Mouse (Mus musculus): Measurements from ENCODE around the gene 4933428G20Rik. TPM values are rescaled to one million over a fixed set of nuclear protein-coding genes. Genes with fewer than 3 reads are reported as not detected.
A peak's percentile ranks its signal among the peaks of the same experiment; 100 is the strongest.

Gene 4933428G20Rik
- polyA plus RNA-seq (2015; fragmentation: Nextera tagmentation; extraction: Ambion mirVana) = 1.3 and 1.6 TPM in 2 replicates

DNA sequence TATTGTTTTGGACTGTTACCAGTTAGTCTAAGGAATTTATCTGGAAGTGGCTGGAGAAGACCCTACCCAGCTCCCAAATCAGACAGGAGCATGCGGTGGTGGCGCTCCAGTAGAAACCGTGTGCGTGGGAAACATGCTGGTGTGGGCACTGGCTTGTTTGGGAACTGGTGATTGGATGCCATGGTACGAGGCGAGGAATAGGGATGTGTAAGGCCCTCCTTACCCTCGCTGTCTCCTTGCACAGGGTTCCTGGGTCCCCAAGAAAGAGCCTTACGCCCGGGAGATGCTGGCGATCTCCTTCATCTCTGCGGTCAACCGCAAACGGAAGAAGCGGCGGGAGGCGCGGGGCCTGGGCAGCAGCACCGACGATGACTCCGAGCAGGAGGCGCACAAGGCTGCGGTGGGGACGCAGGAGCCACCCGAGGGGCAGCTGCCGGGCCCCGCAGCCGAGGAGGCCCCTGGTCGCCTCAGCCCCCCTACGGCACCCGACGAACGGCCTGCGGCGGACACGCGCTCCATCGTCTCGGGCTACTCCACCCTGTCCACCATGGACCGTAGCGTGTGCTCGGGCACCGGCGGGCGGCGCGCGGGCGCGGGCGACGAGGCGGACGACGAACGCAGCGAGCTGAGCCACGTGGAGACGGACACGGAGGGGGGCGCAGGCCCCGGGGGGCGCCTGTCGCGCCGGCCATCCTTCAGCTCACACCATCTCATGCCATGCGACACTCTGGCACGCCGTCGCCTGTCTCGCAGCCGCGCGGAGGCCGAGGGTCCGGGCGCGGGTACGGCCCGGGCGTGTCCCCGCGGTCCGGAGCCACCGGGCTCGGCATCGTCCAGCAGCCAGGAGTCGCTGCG lies at the start of gene 4933428G20Rik:
Gene 4933428G20Rik, minus strand, starts transcription at position 476 of the 855 bp plus-strand sequence.
- 8% methylated on average over 80 of the region's 88 CpGs for WGBS
- peaks cover 13% of the 10 kb centered on the region for H3K4me1 ChIP-seq
- ATAC-seq (replicated peaks) = peak; percentile 46
- peak within 1 kb of the TSS; percentile 50 for H3K4me2 ChIP-seq
- H3K36me3 ChIP-seq (replicated peaks) = no peaks in the 10 kb centered on the region
- peak within 1 kb of the TSS; percentile 28 for H3K4me3 ChIP-seq
- H3K27ac ChIP-seq = no peak within 1 kb of the TSS
- peak within 1 kb of the TSS; percentile 16; the same call in 1 of the 2 replicates for H3K9ac ChIP-seq
- H3K9me3 ChIP-seq = no peaks in the 10 kb centered on the region
- peaks cover 33% of the 10 kb centered on the region for H3K27me3 ChIP-seq (replicated peaks)

DNA sequence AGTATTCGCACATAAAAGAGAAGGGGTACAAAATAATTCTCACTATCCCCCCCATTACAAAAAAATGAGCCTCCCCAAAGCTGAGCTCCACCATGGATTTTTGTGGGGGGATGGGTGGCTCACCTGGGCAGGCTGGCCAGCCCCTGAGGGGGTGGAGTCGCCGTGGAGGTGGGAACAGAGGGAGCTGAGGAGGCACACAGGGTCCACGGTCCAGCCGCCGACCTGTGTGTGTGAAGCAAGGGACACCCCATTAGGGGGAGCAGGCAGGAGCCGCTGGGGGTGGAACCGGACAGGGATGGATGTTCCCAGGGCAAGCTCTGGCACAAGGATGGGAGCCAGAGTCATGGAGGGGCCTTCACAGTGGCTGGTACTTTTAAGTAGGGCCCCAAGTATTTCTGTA lies 48.6 kb upstream of the 4933428G20Rik start:
- Histone ChIP-seq H3K27me3 (replicated peaks) (peaks cover 5% of the 10 kb centered on the region; the same call in 1 of the 2 replicates), H3K4me1 (peaks cover 46% of the 10 kb centered on the region), H3K9me3 (no peaks in the 10 kb centered on the region), H3K36me3 (replicated peaks) (no peaks in the 10 kb centered on the region), H3K4me2 (no peak overlapping the region), H3K4me3 (no peak overlapping the region), H3K27ac (no peak overlapping the region), H3K9ac (no peak overlapping the region)
- no peak for ATAC-seq (replicated peaks)
- 55% methylated on average over 8 of the region's 8 CpGs for WGBS

DNA sequence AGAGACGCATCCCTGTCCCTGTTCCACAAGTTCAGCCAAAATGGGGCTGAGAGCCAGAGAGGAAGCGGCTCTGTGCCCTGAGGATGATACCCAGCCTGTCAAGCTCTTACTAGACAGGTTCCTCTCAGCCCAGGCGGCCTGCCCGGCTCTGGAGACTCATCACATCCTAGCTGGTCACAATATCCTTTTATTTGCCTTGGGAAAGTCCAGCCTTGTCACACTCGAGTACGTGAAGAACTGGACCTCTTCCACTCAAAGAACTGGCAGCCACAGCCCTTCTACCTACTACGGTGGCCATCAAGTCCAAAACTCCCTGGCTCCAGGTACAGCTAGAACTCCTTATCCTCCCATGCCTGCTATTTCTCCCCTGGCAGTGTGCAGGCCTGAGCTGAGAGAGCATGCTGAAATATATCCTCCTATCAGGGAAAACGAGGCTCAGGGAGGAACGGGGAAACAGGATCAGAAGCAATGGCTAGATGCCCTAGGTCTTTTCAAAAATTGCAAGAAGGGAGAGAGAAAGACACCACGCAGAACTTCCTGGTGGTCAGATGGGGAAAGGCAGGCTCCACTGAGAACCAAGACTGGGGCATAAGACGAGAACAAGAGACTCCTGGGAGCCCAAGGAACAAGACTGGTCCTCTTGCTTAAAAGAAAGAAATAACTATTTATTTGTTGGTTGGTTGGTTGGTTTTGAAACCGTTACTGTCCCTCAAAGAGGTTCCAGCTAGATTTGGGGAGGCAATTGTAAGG lies 48.0 kb upstream of the 4933428G20Rik start:
- no peak overlapping the region for H3K9ac ChIP-seq
- H3K36me3 ChIP-seq (replicated peaks) = no peaks in the 10 kb centered on the region
- H3K4me1 ChIP-seq = peaks cover 45% of the 10 kb centered on the region
- H3K4me2 ChIP-seq = no peak overlapping the region
- 66% methylated on average over 12 of the region's 12 CpGs for WGBS
- no peak for ATAC-seq (replicated peaks)
- no peak overlapping the region for H3K27ac ChIP-seq
- H3K27me3 ChIP-seq (replicated peaks) = peaks cover 5% of the 10 kb centered on the region; the same call in 1 of the 2 replicates
- no peaks in the 10 kb centered on the region for H3K9me3 ChIP-seq
- H3K4me3 ChIP-seq = no peak overlapping the region

DNA sequence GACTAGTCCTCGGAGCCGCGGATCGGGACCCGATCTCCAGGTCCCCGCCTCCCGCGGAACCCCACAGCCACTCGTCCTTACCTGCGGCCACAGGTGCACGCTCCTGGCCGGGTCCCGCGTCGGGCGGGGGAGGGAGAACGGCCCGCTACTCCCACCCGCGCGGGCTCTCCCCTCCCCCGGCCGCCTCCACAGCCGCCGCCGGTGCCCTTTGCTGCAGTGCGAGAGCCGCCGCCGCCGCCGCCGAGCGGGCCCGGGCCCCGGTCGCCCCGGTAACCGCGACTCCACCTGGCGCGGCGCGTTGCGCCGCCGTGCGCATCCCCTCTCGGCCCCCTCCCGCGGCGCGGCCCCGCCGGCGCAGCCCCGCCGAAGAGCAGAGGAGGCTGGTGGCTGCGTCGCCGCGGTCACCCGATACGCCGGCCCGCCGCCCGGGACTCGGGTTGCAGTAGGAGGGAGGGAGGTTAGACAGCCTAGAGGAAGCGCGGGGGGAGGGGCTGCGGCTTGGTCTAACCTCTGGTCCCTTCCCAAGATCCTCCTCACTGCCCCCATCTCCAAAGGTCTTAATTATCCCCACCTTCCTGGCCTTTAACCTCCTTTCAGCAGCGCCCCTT lies 46.8 kb upstream of the 4933428G20Rik start:
- peaks cover 44% of the 10 kb centered on the region for H3K4me1 ChIP-seq
- 2% methylated on average over 39 of the region's 73 CpGs for WGBS
- peaks cover 5% of the 10 kb centered on the region; the same call in 1 of the 2 replicates for H3K27me3 ChIP-seq (replicated peaks)
- H3K27ac ChIP-seq = no peak overlapping the region
- peak overlapping the region; percentile 37 for H3K9ac ChIP-seq
- peak overlapping the region; percentile 39 for H3K4me3 ChIP-seq
- no peaks in the 10 kb centered on the region for H3K9me3 ChIP-seq
- ATAC-seq (replicated peaks) = peak; percentile 38
- no peaks in the 10 kb centered on the region for H3K36me3 ChIP-seq (replicated peaks)
- H3K4me2 ChIP-seq = peak overlapping the region; percentile 73

DNA sequence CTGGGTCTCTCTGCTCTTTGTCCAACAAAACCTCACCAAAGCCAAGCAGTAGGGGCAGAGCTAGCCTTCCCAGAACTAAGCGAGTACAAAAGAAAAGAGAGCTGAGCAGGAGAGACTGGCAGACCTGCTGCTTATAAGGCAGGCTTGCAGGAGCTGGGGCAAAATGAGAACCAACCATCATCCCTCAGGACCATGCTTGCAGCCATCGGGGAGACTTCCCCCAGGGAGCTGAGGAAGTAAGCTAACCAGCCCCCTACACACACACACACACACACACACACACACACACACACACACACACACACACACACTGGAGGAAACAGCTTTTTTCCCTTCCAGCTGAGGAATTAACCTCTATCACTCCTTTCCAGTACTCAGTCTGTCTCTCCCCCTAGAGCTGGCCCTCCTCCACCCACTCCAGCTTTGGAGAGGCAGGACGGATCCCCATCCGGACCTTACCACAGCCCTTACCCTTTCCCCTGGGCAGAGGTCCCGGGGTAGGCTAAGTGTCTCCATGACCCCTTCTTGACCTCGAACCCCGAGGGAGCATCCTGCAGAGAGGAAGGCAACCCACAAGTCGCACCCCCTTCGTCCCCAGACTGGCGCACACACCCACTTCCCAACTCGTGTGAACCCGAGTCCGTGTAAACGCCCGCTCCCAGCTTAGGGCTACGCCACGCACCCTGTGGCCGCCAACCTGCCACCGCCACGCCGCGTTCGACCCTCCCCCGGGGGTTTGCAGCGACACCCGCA lies 45.8 kb upstream of the 4933428G20Rik start:
- WGBS = 6% methylated on average over 26 of the region's 26 CpGs
- H3K4me3 ChIP-seq = peak overlapping the region; percentile 39
- H3K27ac ChIP-seq = no peak overlapping the region
- H3K9ac ChIP-seq = 0 out of 2 replicates have a peak overlapping the region, but pooled peaks have one; percentile 15
- no peak for ATAC-seq (replicated peaks)
- peaks cover 38% of the 10 kb centered on the region for H3K4me1 ChIP-seq
- H3K9me3 ChIP-seq = no peaks in the 10 kb centered on the region
- H3K27me3 ChIP-seq (replicated peaks) = no peaks in the 10 kb centered on the region; the same call in 1 of the 2 replicates
- no peaks in the 10 kb centered on the region for H3K36me3 ChIP-seq (replicated peaks)
- peak overlapping the region; percentile 73 for H3K4me2 ChIP-seq

DNA sequence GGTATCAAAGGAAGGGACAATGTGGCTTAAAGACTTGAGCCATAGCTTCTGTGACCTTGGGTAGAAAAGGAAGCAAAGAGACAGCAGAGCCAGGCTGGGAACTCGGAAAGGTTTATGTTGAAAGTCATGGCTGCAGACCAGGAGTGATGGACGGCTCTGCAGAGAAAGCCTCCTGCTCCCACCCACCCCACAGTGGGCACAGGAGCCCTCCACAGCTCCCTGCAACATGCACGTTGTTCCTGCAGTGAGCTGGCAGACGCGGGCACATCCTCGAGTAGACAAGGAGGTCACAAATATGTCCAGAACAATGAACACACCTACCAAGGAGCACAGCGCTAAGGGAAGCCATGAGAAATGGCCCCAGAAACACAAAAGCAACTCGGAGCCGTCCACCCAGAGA lies 43.7 kb upstream of the 4933428G20Rik start:
- H3K27me3 ChIP-seq (replicated peaks) = no peaks in the 10 kb centered on the region; the same call in 1 of the 2 replicates
- WGBS = 83% methylated on average over 9 of the region's 9 CpGs
- no peaks in the 10 kb centered on the region for H3K36me3 ChIP-seq (replicated peaks)
- no peak overlapping the region; the same call in 1 of the 2 replicates for H3K27ac ChIP-seq
- no peak for ATAC-seq (replicated peaks)
- H3K9me3 ChIP-seq = no peaks in the 10 kb centered on the region
- H3K9ac ChIP-seq = no peak overlapping the region
- no peak overlapping the region for H3K4me2 ChIP-seq
- H3K4me3 ChIP-seq = no peak overlapping the region
- peaks cover 51% of the 10 kb centered on the region for H3K4me1 ChIP-seq

DNA sequence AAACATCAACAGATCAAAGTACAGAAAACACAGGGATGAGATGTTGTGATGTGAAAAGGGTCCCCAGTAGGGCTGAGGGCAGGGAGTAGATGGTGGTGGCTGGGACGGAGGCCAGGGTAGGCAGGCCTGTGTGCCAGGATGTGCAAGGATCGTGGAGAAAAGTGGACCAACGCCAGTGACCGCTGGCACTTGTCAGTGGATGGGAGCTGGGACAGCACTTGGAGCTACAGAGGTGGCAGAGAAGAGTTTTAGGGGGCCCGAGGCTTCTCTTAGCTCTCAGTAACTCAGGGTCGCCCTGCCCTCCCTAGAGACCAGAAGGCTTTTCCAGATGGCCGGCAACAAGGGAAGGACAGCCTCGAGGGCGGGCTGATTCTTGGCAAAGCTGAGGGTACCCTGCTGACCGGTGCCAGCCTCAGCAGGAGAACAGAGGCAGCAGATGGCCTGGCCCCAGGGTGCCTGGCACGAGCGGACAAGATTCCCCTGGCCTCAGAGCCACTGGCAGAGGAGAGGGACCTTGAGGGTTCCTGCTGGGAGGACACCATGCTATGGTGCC lies 43.1 kb upstream of the 4933428G20Rik start:
- Histone ChIP-seq H3K9me3 (no peaks in the 10 kb centered on the region), H3K36me3 (replicated peaks) (no peaks in the 10 kb centered on the region), H3K9ac (no peak overlapping the region), H3K4me3 (no peak overlapping the region), H3K27me3 (replicated peaks) (no peaks in the 10 kb centered on the region; the same call in 1 of the 2 replicates), H3K4me1 (peaks cover 51% of the 10 kb centered on the region), H3K27ac (peak overlapping the region; percentile 10; the same call in 1 of the 2 replicates), H3K4me2 (no peak overlapping the region)
- ATAC-seq (replicated peaks) = no peak
- 48% methylated on average over 12 of the region's 12 CpGs for WGBS

DNA sequence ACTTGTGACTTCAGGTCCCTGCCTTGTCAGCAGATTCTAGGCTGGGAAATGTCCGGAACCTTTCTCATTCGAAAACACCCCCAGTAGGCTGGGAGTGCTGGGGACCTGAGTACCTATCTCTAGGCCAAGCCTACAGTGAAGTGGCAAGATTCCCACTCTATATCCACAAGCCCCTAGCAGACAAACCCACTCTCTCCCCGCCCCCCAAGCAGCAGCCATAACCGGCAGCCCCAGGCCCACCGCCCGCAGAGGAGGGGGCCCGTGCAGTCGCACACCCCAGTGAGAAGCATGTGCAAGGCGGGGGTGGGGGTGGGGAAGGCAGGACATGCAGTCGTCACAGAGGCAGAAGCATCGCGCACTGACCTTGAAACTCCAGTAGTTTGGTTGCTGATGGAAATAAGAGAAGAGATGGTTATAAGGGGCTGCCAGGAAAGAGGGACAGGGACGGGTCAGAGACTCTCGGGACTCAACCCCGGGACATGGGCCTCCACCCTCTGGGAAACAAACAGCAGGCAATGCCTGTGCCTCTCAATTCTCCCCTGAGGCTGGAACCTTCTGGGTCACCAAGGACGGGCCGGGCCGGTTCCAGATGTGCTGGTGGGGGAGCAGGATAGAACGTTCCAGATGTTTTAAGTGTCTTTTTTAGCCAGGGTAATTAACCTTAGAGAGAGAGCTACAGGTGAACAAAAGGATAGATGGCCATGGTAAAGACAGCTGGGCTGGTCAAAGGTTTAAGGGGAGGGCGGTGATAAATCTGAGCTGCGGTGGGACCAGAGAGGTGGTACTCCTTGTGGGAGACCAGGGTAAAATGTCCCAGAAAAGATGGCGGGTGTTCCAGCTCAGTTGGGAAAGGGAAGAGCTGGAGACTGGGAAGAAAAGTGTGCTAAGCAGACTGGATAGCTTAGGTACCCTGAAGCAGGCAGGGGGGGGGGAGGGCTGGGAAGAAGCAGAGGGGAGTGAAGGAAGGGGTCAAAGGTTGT lies 42.3 kb upstream of the 4933428G20Rik start:
- Histone ChIP-seq H3K27me3 (replicated peaks) (no peaks in the 10 kb centered on the region), H3K9me3 (no peaks in the 10 kb centered on the region), H3K36me3 (replicated peaks) (no peaks in the 10 kb centered on the region), H3K9ac (no peak overlapping the region), H3K4me2 (no peak overlapping the region), H3K4me3 (no peak overlapping the region), H3K4me1 (peaks cover 54% of the 10 kb centered on the region), H3K27ac (no peak overlapping the region)
- ATAC-seq (replicated peaks) = no peak
- 78% methylated on average over 22 of the region's 22 CpGs for WGBS

DNA sequence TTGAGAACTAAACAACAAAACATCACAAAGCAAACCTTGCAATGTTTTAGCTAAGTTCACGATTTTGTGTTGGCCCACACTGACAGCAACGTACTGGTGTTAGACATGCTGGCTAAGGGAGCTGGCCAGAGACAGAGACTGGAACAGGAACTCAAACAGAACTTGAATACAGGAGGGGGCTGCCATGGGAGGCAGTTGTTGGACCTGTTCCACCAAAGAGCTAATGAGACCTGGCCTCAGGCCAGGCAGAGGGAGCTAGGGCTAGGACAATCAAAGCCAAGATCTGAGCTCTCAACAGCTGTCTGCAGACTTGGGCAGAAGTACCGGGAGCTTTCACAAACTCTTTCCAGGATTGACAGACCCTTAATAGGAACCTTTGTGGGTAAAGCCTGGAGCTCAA lies 40.5 kb upstream of the 4933428G20Rik start:
- Histone ChIP-seq H3K36me3 (replicated peaks) (no peaks in the 10 kb centered on the region; the same call in 1 of the 2 replicates), H3K27ac (no peak overlapping the region), H3K4me1 (peaks cover 51% of the 10 kb centered on the region), H3K9me3 (no peaks in the 10 kb centered on the region), H3K27me3 (replicated peaks) (peaks cover 9% of the 10 kb centered on the region), H3K4me2 (no peak overlapping the region), H3K9ac (no peak overlapping the region), H3K4me3 (no peak overlapping the region)
- WGBS = 52% methylated on average over 3 of the region's 3 CpGs
- ATAC-seq (replicated peaks) = no peak

DNA sequence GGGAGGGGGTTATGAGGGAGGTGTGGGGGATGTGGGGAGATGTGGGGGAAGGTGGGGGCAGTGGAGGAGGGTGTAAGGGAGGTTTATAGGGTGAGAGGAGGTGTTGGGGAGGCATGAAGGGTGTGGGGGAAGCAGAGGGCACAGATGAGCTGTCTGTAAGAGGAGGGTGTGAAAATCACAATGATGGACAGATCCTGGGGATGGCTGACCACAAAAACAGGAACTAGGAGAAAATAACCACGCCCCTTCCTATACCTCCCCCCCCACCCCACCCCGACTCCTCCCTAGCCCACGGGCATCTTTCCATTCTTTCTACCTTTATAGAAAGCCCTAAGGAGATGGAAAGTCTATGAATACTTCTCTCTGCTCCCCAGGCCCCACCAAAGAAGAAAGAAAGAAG lies 40.0 kb upstream of the 4933428G20Rik start:
- WGBS = 67% methylated on average over 3 of the region's 3 CpGs
- no peak overlapping the region for H3K4me3 ChIP-seq
- H3K9me3 ChIP-seq = no peaks in the 10 kb centered on the region
- no peak overlapping the region for H3K9ac ChIP-seq
- peaks cover 13% of the 10 kb centered on the region for H3K27me3 ChIP-seq (replicated peaks)
- H3K36me3 ChIP-seq (replicated peaks) = no peaks in the 10 kb centered on the region; the same call in 1 of the 2 replicates
- H3K4me1 ChIP-seq = peaks cover 53% of the 10 kb centered on the region
- H3K27ac ChIP-seq = no peak overlapping the region
- no peak overlapping the region for H3K4me2 ChIP-seq
- no peak for ATAC-seq (replicated peaks)
